Mouse (Mus musculus): ENCODE measurements around the gene Mpp1.
"Not testable (repeated sequence)": the region's sequence is repeated elsewhere in the genome, so short reads cannot be mapped to it uniquely, and the experiment has no call there.

- TF ChIP-seq CTCF (IDR thresholded peaks at IDR 0.05; ENCODE audit: borderline replicate concordance, extremely low read depth, insufficient read depth, insufficient read length); POLR2A (IDR thresholded peaks at IDR 0.05; ENCODE audit: borderline replicate concordance, extremely low read depth, insufficient read depth, insufficient read length, poor library complexity, severe bottlenecking): not testable (repeated sequence)
These were observed 12.3 kb upstream of the Mpp1 start for GRCm38 (mm10) chrX:75143124-75143555.

Measured in brain, embryonic 14.5 days (tissue).